Mouse (Mus musculus): ENCODE results near the gene Gins2.

Gene Gins2

GRCm38 (mm10) chr8:120530954-120531656, 58.0 kb downstream of the Gins2 start:
- DNase-seq (ENCODE audit: low spot score in 2 of 2): no peak

- no peak for DNase-seq (ENCODE audit: low spot score in 2 of 2)
Measured at GRCm38 (mm10) chr8:120529226-120529625, 59.9 kb downstream of the Gins2 start.
